Mouse (Mus musculus) myocyte (in vitro differentiated cells): ENCODE results near the gene Cdrt4. TPM values are rescaled to one million over a fixed set of nuclear protein-coding genes. Genes with fewer than 3 reads are reported as not detected.

Source experiments
- H3K27me3 ChIP-seq: one replicate; pipeline ENCODE4 v1.6.1; 2011; ENCODE audit not compliant: control insufficient read depth, insufficient read depth, insufficient read length
- H3K36me3 ChIP-seq: one replicate; pipeline ENCODE4 v1.6.1; 2011; ENCODE audit not compliant: control insufficient read depth, insufficient read depth
- H3K4me2 ChIP-seq: one replicate; pipeline ENCODE4 v1.6.1; 2011; ENCODE audit warnings: low read depth, control low read depth
- H3K4me3 ChIP-seq: one replicate; pipeline ENCODE4 v1.5.1; 2011; ENCODE audit warnings: mild to moderate bottlenecking, control low read depth, moderate library complexity
- H3K79me2 ChIP-seq: one replicate; pipeline ENCODE4 v1.6.1; 2011; ENCODE audit not compliant: control insufficient read depth, insufficient read depth
- H3ac ChIP-seq: one replicate; pipeline ENCODE4 v1.6.1; 2011; ENCODE audit not compliant: control insufficient read depth, insufficient read length
- CEBPB ChIP-seq: IDR thresholded peaks from 2 replicates; pipeline ENCODE4 v1.6.1; 2011; ENCODE audit warnings: mild to moderate bottlenecking, moderate library complexity; ENCODE audit not compliant: poor library complexity, insufficient read depth, severe bottlenecking
- E2F4 ChIP-seq: IDR thresholded peaks from one replicate; pipeline ENCODE4 v1.6.1; 2011; ENCODE audit warnings: mild to moderate bottlenecking, control low read depth, moderate library complexity; ENCODE audit not compliant: insufficient read depth
- MAX ChIP-seq: IDR thresholded peaks from one replicate; pipeline ENCODE4 v1.6.1; 2011; ENCODE audit warnings: low read depth, mild to moderate bottlenecking, control low read depth
- MYOD1 ChIP-seq, 3 experiments: IDR thresholded peaks; one replicate each; pipeline ENCODE4 v1.6.1; 2011; ENCODE audit warnings: control low read depth in 2 of 3, low read depth in 2 of 3, mild to moderate bottlenecking in 2 of 3, moderate library complexity in 1 of 3; ENCODE audit not compliant: insufficient read length in 2 of 3, control insufficient read depth in 1 of 3
- MYOG ChIP-seq, 3 experiments: IDR thresholded peaks; one replicate each; pipeline ENCODE4 v1.6.1; 2011; ENCODE audit warnings: control low read depth in 2 of 3, low read depth in 2 of 3, mild to moderate bottlenecking in 2 of 3; ENCODE audit not compliant: insufficient read length in 2 of 3, control insufficient read depth in 1 of 3, insufficient read depth in 1 of 3
- POLR2A ChIP-seq: IDR thresholded peaks from one replicate; pipeline ENCODE4 v1.6.1; 2011; ENCODE audit warnings: low read depth, mild to moderate bottlenecking, control low read depth, moderate library complexity; ENCODE audit not compliant: insufficient read length
- POLR2AphosphoS2 ChIP-seq: IDR thresholded peaks from one replicate; pipeline ENCODE4 v1.6.1; 2011; ENCODE audit warnings: low read depth, control low read depth; ENCODE audit not compliant: insufficient read length
- REST ChIP-seq: IDR thresholded peaks from one replicate; pipeline ENCODE4 v1.6.1; 2011; ENCODE audit warnings: mild to moderate bottlenecking, control low read depth, moderate library complexity; ENCODE audit not compliant: insufficient read depth, insufficient read length
- SRF ChIP-seq: IDR thresholded peaks from one replicate; pipeline ENCODE4 v1.6.1; 2011; ENCODE audit warnings: low read depth; ENCODE audit not compliant: control insufficient read depth, insufficient read length
- TCF12 ChIP-seq: IDR thresholded peaks from one replicate; pipeline ENCODE4 v1.6.1; 2011; ENCODE audit warnings: mild to moderate bottlenecking, control low read depth; ENCODE audit not compliant: poor library complexity, insufficient read depth, severe bottlenecking
- TCF3 ChIP-seq: IDR thresholded peaks from one replicate; pipeline ENCODE4 v1.6.1; 2011; ENCODE audit warnings: low read depth, control low read depth; ENCODE audit not compliant: insufficient read length
- USF1 ChIP-seq: IDR thresholded peaks from one replicate; pipeline ENCODE4 v1.6.1; 2011; ENCODE audit warnings: low read depth, mild to moderate bottlenecking, control low read depth, moderate library complexity
- polyA plus RNA-seq: library from polyadenylated mRNA; unstranded; fragments of >200 nt; fragmentation: generic; extraction: Trizol; gene quantifications from one replicate; pipeline ENCODE4 v1.2.1, GENCODE M21; 2012; ENCODE audit warnings: missing spikeins

Gene Cdrt4
- polyA plus RNA-seq, 1 experiment = not detected

DNA sequence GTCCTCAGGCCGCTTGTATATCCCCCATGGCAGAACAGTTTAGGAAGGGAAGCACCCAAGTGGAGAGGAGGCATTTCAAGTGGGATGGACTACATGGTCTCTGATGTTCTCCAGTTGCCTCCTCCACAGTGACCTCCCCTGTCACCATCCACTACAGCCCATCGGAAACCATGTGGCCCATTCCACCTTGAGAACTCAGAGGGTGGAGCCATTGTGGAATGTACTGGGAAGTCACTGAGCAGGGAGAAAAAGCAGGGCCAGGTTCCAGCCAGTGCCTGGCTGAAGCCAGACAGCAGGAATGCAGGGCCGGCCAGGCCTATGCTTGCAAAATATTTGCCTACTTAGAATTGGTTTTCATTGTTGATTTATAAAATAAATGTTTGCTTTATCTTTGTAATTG is 3.8 kb downstream of the Cdrt4 start:
- Histone ChIP-seq H3K4me3 (no peak overlapping the region), H3K36me3 (no peaks in the 10 kb centered on the region), H3ac (no peak overlapping the region), H3K27me3 (no peaks in the 10 kb centered on the region), H3K79me2 (no peaks in the 10 kb centered on the region), H3K4me2 (no peak overlapping the region)
- TF ChIP-seq MYOG (IDR thresholded peaks at IDR 0.05; ENCODE audit: control insufficient read depth in 1 of 3, insufficient read depth in 1 of 3, insufficient read length in 2 of 3, low read depth in 2 of 3) (no peak), TCF12 (no peak), CEBPB (no peak), USF1 (no peak), REST (no peak), MYOD1 (IDR thresholded peaks at IDR 0.05; ENCODE audit: control insufficient read depth in 1 of 3, insufficient read length in 2 of 3, low read depth in 2 of 3) (no peak), TCF3 (no peak), POLR2AphosphoS2 (no peak), POLR2A (no peak), SRF (no peak), MAX (no peak), E2F4 (no peak)

DNA sequence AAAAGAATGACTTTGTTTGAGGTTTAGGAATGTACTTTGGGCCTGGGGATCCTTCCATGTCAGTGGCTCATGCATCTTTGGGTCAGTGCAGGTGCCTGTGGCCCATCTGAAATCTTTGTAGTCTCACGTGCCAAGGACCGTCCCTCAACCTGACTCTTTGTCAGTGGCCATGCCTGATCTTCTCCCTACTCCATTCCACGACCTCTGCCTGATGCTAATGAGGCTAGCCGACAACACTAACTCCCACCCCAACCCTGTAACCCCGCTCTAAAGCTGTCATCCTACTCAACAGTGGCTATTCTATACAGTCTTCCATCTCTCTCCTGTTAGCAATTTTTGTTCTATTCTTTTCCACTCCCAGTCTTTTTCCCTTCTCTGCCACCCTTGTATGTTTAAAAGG is 4.2 kb downstream of the Cdrt4 start:
- Histone ChIP-seq H3K79me2 (no peaks in the 10 kb centered on the region), H3K4me2 (no peak overlapping the region), H3K4me3 (no peak overlapping the region)

DNA sequence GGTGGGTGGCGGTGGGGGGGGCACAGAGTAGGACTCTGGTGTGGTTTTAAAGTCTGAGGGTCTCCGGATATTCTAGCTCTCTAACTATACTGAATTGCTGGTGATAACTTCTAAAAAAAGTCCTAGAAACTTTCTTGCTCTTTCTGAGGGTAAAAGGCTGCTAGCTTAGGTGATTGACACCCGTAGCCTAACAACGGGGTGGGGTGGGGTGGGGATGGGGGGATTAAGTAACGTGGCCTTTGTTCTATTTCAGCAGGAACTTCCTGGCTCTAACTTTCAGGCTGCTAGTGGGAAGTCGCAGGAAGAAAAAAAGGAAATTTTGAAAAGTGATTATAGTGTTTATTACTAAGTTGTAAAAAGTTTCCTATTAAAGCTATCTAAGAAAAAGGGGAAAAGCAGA is 4.8 kb downstream of the Cdrt4 start:
- no peaks in the 10 kb centered on the region for H3K27me3 ChIP-seq
- no peak for TF ChIP-seq CEBPB
- no peak for TF ChIP-seq TCF3
- TF ChIP-seq USF1 = no peak
- TF ChIP-seq MYOG (IDR thresholded peaks at IDR 0.05; ENCODE audit: control insufficient read depth in 1 of 3, insufficient read depth in 1 of 3, insufficient read length in 2 of 3, low read depth in 2 of 3) = no peak
- TF ChIP-seq REST = no peak
- TF ChIP-seq TCF12 = no peak
- no peak for TF ChIP-seq POLR2AphosphoS2
- no peak for TF ChIP-seq E2F4
- TF ChIP-seq SRF = no peak
- TF ChIP-seq MYOD1 (IDR thresholded peaks at IDR 0.05; ENCODE audit: control insufficient read depth in 1 of 3, insufficient read length in 2 of 3, low read depth in 2 of 3) = no peak
- no peak for TF ChIP-seq MAX
- no peak for TF ChIP-seq POLR2A
- no peak overlapping the region for H3K4me2 ChIP-seq
- H3ac ChIP-seq = no peak overlapping the region
- no peaks in the 10 kb centered on the region for H3K79me2 ChIP-seq
- no peak overlapping the region for H3K4me3 ChIP-seq
- no peaks in the 10 kb centered on the region for H3K36me3 ChIP-seq

More for the DNA sequence above, 4.2 kb downstream of the Cdrt4 start:
- no peak for TF ChIP-seq MYOD1 (IDR thresholded peaks at IDR 0.05; ENCODE audit: control insufficient read depth in 1 of 3, insufficient read length in 2 of 3, low read depth in 2 of 3)
- no peak for TF ChIP-seq MAX
- no peak for TF ChIP-seq TCF12
- no peak for TF ChIP-seq CEBPB
- no peak for TF ChIP-seq E2F4
- TF ChIP-seq MYOG (IDR thresholded peaks at IDR 0.05; ENCODE audit: control insufficient read depth in 1 of 3, insufficient read depth in 1 of 3, insufficient read length in 2 of 3, low read depth in 2 of 3) = no peak
- TF ChIP-seq POLR2A = no peak
- no peak for TF ChIP-seq USF1
- TF ChIP-seq REST = no peak
- TF ChIP-seq POLR2AphosphoS2 = no peak
- no peak for TF ChIP-seq TCF3
- TF ChIP-seq SRF = no peak
- Histone ChIP-seq H3ac (no peak overlapping the region), H3K27me3 (no peaks in the 10 kb centered on the region), H3K36me3 (no peaks in the 10 kb centered on the region)

DNA sequence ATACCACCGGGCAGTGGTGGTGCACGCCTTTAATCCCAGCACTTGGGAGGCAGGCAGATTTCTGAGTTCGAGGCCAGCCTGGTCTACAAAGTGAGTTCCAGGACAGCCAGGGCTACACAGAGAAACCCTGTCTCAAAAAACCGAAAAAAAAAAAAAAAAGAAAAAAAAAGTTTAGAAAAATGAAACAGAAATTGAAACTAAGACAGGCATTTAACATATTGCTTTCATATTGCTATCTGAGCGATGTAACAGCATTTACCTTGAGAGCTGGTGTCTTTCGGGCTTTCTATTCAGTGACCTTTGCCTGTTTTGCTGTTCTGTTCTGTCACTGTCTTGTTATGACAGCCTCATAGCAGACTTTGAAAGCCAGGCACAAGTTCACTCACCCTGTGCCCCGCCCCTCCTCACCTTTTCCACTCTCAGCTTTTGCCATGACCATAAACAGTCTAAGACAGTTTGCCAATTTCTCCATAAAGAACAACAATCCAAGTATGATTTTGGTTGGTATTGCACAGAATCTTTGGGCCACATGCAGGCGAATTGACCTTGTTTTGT is 6.7 kb downstream of the Cdrt4 start:
- no peak overlapping the region for H3K4me3 ChIP-seq
- TF ChIP-seq MAX (no peak), TCF3 (no peak), REST (no peak), USF1 (no peak), POLR2AphosphoS2 (no peak), POLR2A (no peak), MYOG (IDR thresholded peaks at IDR 0.05; ENCODE audit: control insufficient read depth in 1 of 3, insufficient read depth in 1 of 3, insufficient read length in 2 of 3, low read depth in 2 of 3) (no peak)
- H3K4me2 ChIP-seq = no peak overlapping the region

DNA sequence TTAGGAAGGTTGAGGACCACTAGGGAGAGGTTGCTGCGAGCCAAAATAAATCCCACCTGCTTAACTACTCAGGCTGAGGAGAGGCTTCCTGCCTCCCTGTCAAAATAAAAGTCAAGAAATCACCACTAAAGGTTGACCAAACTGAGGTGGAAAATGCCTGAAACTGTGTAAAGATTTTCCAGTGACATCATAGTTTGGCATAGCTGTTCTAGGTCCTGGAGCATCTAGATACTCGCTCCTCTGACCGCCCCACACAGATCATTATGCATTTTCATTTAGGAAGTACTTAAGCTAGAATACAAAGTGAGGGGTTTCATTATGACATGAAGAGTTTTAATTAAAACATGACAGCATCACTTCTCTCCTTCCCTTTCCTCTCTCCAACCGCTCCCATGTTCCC is 12.3 kb downstream of the Cdrt4 start:
- no peaks in the 10 kb centered on the region for H3K79me2 ChIP-seq
- TF ChIP-seq REST (no peak), MYOG (IDR thresholded peaks at IDR 0.05; ENCODE audit: control insufficient read depth in 1 of 3, insufficient read depth in 1 of 3, insufficient read length in 2 of 3, low read depth in 2 of 3) (no peak), TCF3 (no peak), E2F4 (no peak), POLR2A (no peak), CEBPB (no peak), POLR2AphosphoS2 (no peak), MYOD1 (IDR thresholded peaks at IDR 0.05; ENCODE audit: control insufficient read depth in 1 of 3, insufficient read length in 2 of 3, low read depth in 2 of 3) (no peak), MAX (no peak), TCF12 (no peak), USF1 (no peak), SRF (no peak)
- H3K4me2 ChIP-seq = no peak overlapping the region
- H3K36me3 ChIP-seq = no peaks in the 10 kb centered on the region
- no peak overlapping the region for H3ac ChIP-seq
- H3K4me3 ChIP-seq = no peak overlapping the region
- no peaks in the 10 kb centered on the region for H3K27me3 ChIP-seq

More for the DNA sequence above, 6.7 kb downstream of the Cdrt4 start:
- H3K79me2 ChIP-seq = no peaks in the 10 kb centered on the region
- no peaks in the 10 kb centered on the region for H3K27me3 ChIP-seq
- no peak overlapping the region for H3ac ChIP-seq
- H3K36me3 ChIP-seq = no peaks in the 10 kb centered on the region
